In genomic region chr7:45832428-45832827, GRCm38 (mm10) we compare ENCODE assay signal across 10 mouse cellular contexts. TPM values are rescaled to one million over a fixed set of nuclear protein-coding genes. Genes with fewer than 3 reads are reported as not detected.
DNase-seq lines count a peak whose midpoint lies in the region; ATAC-seq and TF ChIP-seq lines count a peak whose summit lies in the region.
"Had no signal": no experiment of that assay in that cellular context is flagged by ENCODE, and none has a peak within 500 bp of the region (broad histone marks: within the 10 kb centered on the region; RNA-seq: fewer than 3 reads in every experiment).

No protein-coding gene starts in this region.

- no peak for ATAC-seq in forebrain, embryonic 14.5 days
- ATAC-seq in limb, embryonic 11.5 days (ENCODE audit: insufficient number of reproducible peaks, low FRiP score, low TSS enrichment, low read depth), result no peak
- ATAC-seq in neural tube, embryonic 14.5 days (ENCODE audit: low read depth), result no peak

- H3K4me3 ChIP-seq in layer of hippocampus, adult 2 months, result peak overlapping the region; percentile 31
- peak overlapping the region; percentile 24 for H3K4me3 ChIP-seq in forebrain, embryonic 14.5 days (ENCODE audit: low read depth, low read length)
- peak overlapping the region; percentile 28; the same call in 1 of the 2 replicates for H3K4me3 ChIP-seq in limb, embryonic 11.5 days (ENCODE audit: low read depth, low read length)
- peak overlapping the region; percentile 28; the same call in 1 of the 2 replicates for H3K4me3 ChIP-seq in neural tube, embryonic 14.5 days (ENCODE audit: low read depth, low read length)

- H3K4me2 ChIP-seq in forebrain, embryonic 14.5 days (ENCODE audit: low read length), result peak overlapping the region; percentile 40
- H3K4me2 ChIP-seq in limb, embryonic 11.5 days (ENCODE audit: low read depth, severe bottlenecking), result peak overlapping the region; percentile 43
- H3K4me2 ChIP-seq in neural tube, embryonic 14.5 days (ENCODE audit: low read depth, low read length), result peak overlapping the region; percentile 37; the same call in 1 of the 2 replicates

- H3K4me1 ChIP-seq in forebrain, embryonic 14.5 days (ENCODE audit: control insufficient read depth, insufficient read depth, low read length), result peaks cover 10% of the 10 kb centered on the region
- H3K4me1 ChIP-seq in limb, embryonic 11.5 days (ENCODE audit: control insufficient read depth, insufficient read depth, low read length), result peaks cover 12% of the 10 kb centered on the region
- H3K4me1 ChIP-seq in neural tube, embryonic 14.5 days (ENCODE audit: control insufficient read depth, insufficient read depth, low read length), result peaks cover 21% of the 10 kb centered on the region

- H3K9me3 ChIP-seq in forebrain, embryonic 14.5 days (replicated peaks; ENCODE audit: control insufficient read depth, low read length), result no peaks in the 10 kb centered on the region
- H3K9me3 ChIP-seq in limb, embryonic 11.5 days (ENCODE audit: control insufficient read depth, low read length), result no peaks in the 10 kb centered on the region; the same call in 1 of the 2 replicates
- no peaks in the 10 kb centered on the region for H3K9me3 ChIP-seq in neural tube, embryonic 14.5 days (ENCODE audit: control insufficient read depth, low read length)

- no peak overlapping the region; the same call in 1 of the 2 replicates for H3K27ac ChIP-seq in layer of hippocampus, adult 2 months
- H3K27ac ChIP-seq in forebrain, embryonic 14.5 days (ENCODE audit: low read depth, low read length), result no peak overlapping the region
- H3K27ac ChIP-seq in limb, embryonic 11.5 days (replicated peaks; ENCODE audit: low read depth, low read length), result no peak overlapping the region
- no peak overlapping the region for H3K27ac ChIP-seq in neural tube, embryonic 14.5 days (ENCODE audit: low read depth, low read length)

- H3K9ac ChIP-seq in forebrain, embryonic 14.5 days (ENCODE audit: low read length), result no peak overlapping the region
- no peak overlapping the region for H3K9ac ChIP-seq in limb, embryonic 11.5 days (ENCODE audit: low read length)
- H3K9ac ChIP-seq in neural tube, embryonic 14.5 days (replicated peaks; ENCODE audit: low read depth, low read length), result no peak overlapping the region

- peaks cover 17% of the 10 kb centered on the region for H3K36me3 ChIP-seq in forebrain, embryonic 14.5 days (ENCODE audit: control insufficient read depth, insufficient read depth, low read length)
- H3K36me3 ChIP-seq in limb, embryonic 11.5 days (ENCODE audit: control insufficient read depth, insufficient read depth, low read length), result peaks cover 4% of the 10 kb centered on the region; the same call in 1 of the 2 replicates
- peaks cover 5% of the 10 kb centered on the region for H3K36me3 ChIP-seq in neural tube, embryonic 14.5 days (ENCODE audit: control insufficient read depth, insufficient read depth, low read length)

- H3K27me3 ChIP-seq in forebrain, embryonic 14.5 days (replicated peaks; ENCODE audit: control insufficient read depth, insufficient read depth, low read length), result peaks cover 44% of the 10 kb centered on the region
- peaks cover 46% of the 10 kb centered on the region for H3K27me3 ChIP-seq in limb, embryonic 11.5 days (ENCODE audit: control insufficient read depth, insufficient read depth, low read length)
- H3K27me3 ChIP-seq in neural tube, embryonic 14.5 days (ENCODE audit: control insufficient read depth, insufficient read depth, low read length), result peaks cover 36% of the 10 kb centered on the region

- WGBS in forebrain, embryonic 14.5 days, result 15% methylated on average over 30 of the region's 30 CpGs
- WGBS in limb, embryonic 11.5 days, result 11% methylated on average over 30 of the region's 30 CpGs
- 11% methylated on average over 30 of the region's 30 CpGs for WGBS in neural tube, embryonic 14.5 days

- TF ChIP-seq CTCF in layer of hippocampus, adult 2 months (conservative IDR thresholded peaks at IDR 0.05), result no peak

- DNase-seq in layer of hippocampus, adult 2 months (ENCODE audit: low spot score in 2 of 2), result no peak
- DNase-seq in layer of hippocampus, adult 9-10 months (ENCODE audit: low spot score), result no peak
- DNase-seq in forebrain, embryonic 14.5 days (ENCODE audit: low spot score), result no peak
- DNase-seq in limb, embryonic 11.5 days (ENCODE audit: low spot score), result no peak
- no peak for DNase-seq in gastrocnemius, postnatal 4 days (ENCODE audit: low spot score in 2 of 2)
- no peak for DNase-seq in kidney, postnatal 10 days
- no peak for DNase-seq in spleen, adult 12 weeks (ENCODE audit: low spot score)
- DNase-seq: kidney, adult 9 months had no signal

RNA-seq across cellular contexts. Expression of gene Grwd1, which starts 1.7 kb away (rescaled TPM):
- 10 to 100 TPM; 20.5 to 22.7 TPM for total RNA-seq in layer of hippocampus, adult 2 months (2021)
- 45.2 and 46.7 TPM in 2 replicates for polyA plus RNA-seq in forebrain, embryonic 14.5 days (2014; fragmentation: Nextera tagmentation; extraction: Ambion mirVana)
- polyA plus RNA-seq in limb, embryonic 11.5 days (2014; fragmentation: Nextera tagmentation; extraction: Ambion mirVana), result 90.6 and 94.3 TPM in 2 replicates
- polyA plus RNA-seq in neural tube, embryonic 14.5 days (2014; fragmentation: Nextera tagmentation; extraction: Ambion mirVana), result 39.0 and 40.5 TPM in 2 replicates
- total RNA-seq in gastrocnemius, postnatal 4 days (2021), result 10 to 100 TPM; 17.4 to 18.0 TPM

RNA-seq across cellular contexts. Expression of gene Kcnj14, which starts 7.8 kb away (rescaled TPM):
- 1 to 10 TPM; 1.6 to 1.9 TPM for total RNA-seq in layer of hippocampus, adult 2 months (2021)
- 0.41 and 0.78 TPM in 2 replicates for polyA plus RNA-seq in forebrain, embryonic 14.5 days (2014; fragmentation: Nextera tagmentation; extraction: Ambion mirVana)
- polyA plus RNA-seq in limb, embryonic 11.5 days (2014; fragmentation: Nextera tagmentation; extraction: Ambion mirVana), result 1.4 and 1.5 TPM in 2 replicates
- 1.1 and 1.3 TPM in 2 replicates for polyA plus RNA-seq in neural tube, embryonic 14.5 days (2014; fragmentation: Nextera tagmentation; extraction: Ambion mirVana)
- under 1 TPM; 0.39 TPM for total RNA-seq in gastrocnemius, postnatal 4 days (2021)

RNA-seq across cellular contexts. Expression of gene Cyth2, which starts 18.0 kb away (rescaled TPM):
- 100 to 1,000 TPM; 144 to 149 TPM for total RNA-seq in layer of hippocampus, adult 2 months (2021)
- 286 TPM in 2 replicates for polyA plus RNA-seq in forebrain, embryonic 14.5 days (2014; fragmentation: Nextera tagmentation; extraction: Ambion mirVana)
- polyA plus RNA-seq in limb, embryonic 11.5 days (2014; fragmentation: Nextera tagmentation; extraction: Ambion mirVana), result 176 TPM in 2 replicates
- polyA plus RNA-seq in neural tube, embryonic 14.5 days (2014; fragmentation: Nextera tagmentation; extraction: Ambion mirVana), result 223 and 266 TPM in 2 replicates
- total RNA-seq in gastrocnemius, postnatal 4 days (2021), result 10 to 100 TPM; 56.1 to 61.5 TPM

RNA-seq across cellular contexts. Expression of gene Kdelr1, which starts 40.1 kb away (rescaled TPM):
- 10 to 100 TPM; 78.4 to 81.4 TPM for total RNA-seq in layer of hippocampus, adult 2 months (2021)
- 104 and 111 TPM in 2 replicates for polyA plus RNA-seq in forebrain, embryonic 14.5 days (2014; fragmentation: Nextera tagmentation; extraction: Ambion mirVana)
- 72.7 and 97.1 TPM in 2 replicates for polyA plus RNA-seq in limb, embryonic 11.5 days (2014; fragmentation: Nextera tagmentation; extraction: Ambion mirVana)
- 67.9 and 98.6 TPM in 2 replicates for polyA plus RNA-seq in neural tube, embryonic 14.5 days (2014; fragmentation: Nextera tagmentation; extraction: Ambion mirVana)
- 100 to 1,000 TPM; 101 to 104 TPM for total RNA-seq in gastrocnemius, postnatal 4 days (2021)

RNA-seq across cellular contexts. Expression of gene Grin2d, which starts 45.8 kb away (rescaled TPM):
- 10 to 100 TPM in 1 of 2 experiments, 1 to 10 TPM in 1; 10.0 to 11.6 TPM for total RNA-seq in layer of hippocampus, adult 2 months (2021)
- polyA plus RNA-seq in forebrain, embryonic 14.5 days (2014; fragmentation: Nextera tagmentation; extraction: Ambion mirVana), result 0.52 and 0.77 TPM in 2 replicates
- polyA plus RNA-seq in limb, embryonic 11.5 days (2014; fragmentation: Nextera tagmentation; extraction: Ambion mirVana), result 0.07 TPM in 1 of 2 replicates, not detected in the other
- 3.4 and 4.3 TPM in 2 replicates for polyA plus RNA-seq in neural tube, embryonic 14.5 days (2014; fragmentation: Nextera tagmentation; extraction: Ambion mirVana)
- total RNA-seq in gastrocnemius, postnatal 4 days (2021), result 1 to 10 TPM; 1.2 to 1.5 TPM
- total RNA-seq: neutrophil, adult 5-6 weeks had no signal
